Mouse (Mus musculus) MN1 (cell line): ENCODE data around the gene Elf5.

Experiments used
- DNase-seq: peaks from one replicate; pipeline ENCODE4 v3.0.0-alpha.2; 2016; ENCODE audit warnings: low spot score

The Elf5 gene

GRCm38 (mm10) chr2:103476657-103477056 lies 65.2 kb downstream of the Elf5 start:
- no peak for DNase-seq

GRCm38 (mm10) chr2:103477456-103477855 lies 66.0 kb downstream of the Elf5 start:
- no peak for DNase-seq

DNA sequence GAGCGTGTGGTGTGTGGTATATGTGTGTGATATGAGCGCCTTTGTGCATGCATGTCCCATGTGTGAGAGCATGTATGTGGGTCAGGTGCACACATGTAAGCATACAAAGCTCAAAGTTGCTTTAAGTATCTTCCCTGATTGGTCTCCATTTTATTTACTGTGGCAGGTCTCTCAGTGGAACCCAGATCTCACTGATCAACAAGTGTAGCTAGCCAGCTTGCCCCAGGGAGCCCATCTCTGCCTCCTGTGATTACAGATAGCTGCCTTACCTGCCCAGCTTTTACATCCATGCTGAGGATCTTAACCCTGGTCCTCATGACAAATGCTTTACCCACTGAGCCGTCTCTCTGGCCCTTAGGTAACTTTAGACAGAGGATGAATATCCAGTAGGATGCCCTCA lies 66.8 kb downstream of the Elf5 start:
- DNase-seq, result no peak

GRCm38 (mm10) chr2:103480240-103480639 lies 68.8 kb downstream of the Elf5 start:
- no peak for DNase-seq

- DNase-seq, result no peak
These were observed 69.4 kb downstream of the Elf5 start for GRCm38 (mm10) chr2:103480871-103481270.

DNA sequence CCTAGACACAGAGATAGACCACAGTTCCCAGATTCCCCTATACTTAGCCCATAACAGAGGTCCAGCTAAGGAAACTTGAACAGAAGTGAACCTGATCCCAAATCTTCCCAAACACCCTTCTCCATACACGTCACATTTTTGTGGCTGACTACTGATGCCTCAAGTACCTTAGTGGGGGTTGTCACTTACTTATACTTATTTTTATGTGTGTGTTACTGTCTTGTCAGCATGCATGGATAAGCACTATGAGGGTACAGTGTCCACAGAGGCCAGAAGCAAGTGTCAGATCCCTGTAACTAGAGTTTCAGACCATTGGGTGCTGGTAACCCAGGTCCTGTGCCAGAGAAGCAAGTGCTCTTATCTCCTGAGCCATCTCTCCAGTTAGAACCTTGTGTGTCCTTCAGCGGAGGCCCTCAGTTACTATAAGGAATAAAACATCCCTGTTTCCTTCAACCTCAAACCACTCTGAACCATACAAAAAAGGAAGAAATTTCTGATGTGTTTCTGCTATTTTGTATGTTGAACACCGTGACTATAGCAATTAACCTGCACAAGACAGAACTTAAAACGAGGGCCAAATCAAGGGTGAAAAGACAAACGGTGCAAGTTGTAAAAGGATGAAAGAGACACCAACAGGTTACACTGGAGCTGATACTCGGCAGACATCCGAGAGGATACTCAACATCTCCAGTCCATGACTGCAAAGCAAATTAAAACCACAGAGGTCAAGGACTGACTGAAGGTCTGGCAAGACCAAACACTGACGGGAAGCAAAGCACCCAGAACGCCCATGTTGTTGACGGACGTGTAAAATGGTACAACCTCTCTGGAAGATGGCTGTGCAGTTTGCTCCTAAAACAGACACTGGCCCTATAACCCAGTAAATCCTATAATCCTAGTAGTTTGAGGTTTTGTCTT lies 70.1 kb downstream of the Elf5 start:
- DNase-seq, result no peak

DNA sequence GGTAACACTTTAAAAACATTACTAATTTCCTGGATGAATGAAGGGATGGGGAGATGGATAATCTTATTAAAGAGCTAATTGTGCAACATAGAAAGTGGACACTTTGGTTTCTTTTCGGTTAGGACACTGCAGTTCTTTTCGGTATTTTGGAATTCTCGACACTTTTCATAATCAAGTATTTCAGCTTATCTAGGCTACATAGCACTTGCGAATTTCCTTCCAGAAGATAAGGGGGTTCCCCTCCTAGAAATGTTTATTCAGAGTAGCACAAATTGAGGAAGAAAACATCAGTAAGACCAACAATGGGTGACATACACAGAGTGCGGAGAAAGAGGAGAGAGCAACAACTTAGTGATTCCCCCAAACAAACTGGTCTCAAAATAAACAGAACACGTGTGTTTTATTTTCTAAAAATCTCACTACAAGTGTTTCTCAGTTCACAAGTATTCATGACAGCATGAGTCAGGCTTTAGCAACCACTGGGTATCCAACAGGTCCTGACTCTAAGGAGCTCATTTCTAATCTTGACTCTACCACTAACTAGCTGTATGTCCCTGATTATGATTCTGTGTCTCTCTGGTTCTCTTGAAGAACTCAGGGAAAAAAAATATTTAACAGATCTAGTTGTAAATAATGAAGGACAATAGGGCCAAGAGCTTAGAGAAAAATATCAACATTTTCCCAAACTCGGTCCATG lies 71.9 kb downstream of the Elf5 start:
- no peak for DNase-seq

DNA sequence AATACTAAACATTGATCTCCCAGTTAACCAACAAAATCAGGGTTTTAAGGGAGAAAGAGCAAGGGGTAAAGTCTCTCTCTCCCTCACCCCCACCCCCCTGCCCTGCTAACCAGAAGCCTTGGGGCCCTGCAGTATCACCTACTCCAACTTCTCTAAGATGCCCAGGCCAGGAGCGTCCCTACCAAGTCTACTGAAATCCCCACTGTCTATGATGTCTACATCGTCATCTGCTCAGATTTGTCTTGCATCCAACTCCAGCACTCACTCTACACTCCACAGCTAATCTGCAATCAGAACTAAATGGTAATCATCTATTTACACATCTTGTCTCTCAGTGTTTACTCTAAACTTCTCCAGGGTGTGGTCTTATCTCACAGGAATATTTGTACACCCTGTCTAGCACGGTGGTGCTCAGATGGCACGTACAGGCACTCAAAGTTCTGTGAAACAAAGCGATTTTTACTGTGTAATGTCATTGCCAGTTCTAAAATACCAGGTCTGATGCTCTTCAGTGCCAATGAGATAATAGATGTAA lies 72.6 kb downstream of the Elf5 start:
- no peak for DNase-seq

- DNase-seq, result peak; percentile 91
These were observed 73.3 kb downstream of the Elf5 start, which contains the start of gene Cat for GRCm38 (mm10) chr2:103484617-103485401. TSS of gene Cat (minus strand) at chr2:103485160.

DNA sequence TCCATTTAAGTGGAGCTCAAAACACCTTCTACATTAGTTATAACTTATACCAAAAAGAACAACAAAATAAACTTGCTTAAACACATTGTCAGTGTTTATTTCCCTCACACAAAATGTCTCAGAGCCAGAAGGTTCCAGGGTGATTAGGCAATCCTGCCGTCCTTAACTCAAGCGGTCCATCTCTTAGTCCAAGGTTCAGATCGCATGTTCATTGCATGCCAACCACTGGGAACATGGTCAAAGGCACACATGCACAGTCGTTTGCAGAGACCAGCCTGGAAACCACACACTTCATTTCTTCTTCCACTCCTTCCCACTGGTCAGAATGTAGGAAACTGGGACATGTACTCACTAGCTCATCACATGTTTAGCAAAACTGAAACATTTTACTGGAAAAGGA lies 81.0 kb downstream of the Elf5 start:
- no peak for DNase-seq

DNA sequence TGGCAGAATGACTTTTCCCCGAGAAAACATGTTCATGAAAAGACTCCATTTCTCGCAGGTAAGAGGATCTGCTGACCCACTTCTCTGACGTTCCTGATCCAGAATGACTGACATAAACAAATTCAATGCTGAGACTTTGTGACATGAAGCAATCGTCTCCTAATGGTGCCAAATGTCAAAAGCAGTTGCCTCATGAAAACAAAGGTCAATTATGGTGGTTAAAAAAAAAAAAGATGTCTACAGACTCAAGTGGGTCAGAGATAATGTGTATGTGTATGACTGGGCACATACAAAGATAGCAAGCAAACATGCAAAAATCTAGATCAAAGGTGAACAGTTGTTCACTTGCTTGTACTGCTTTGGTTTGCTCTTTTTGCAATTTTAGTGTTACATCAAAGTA lies 82.3 kb downstream of the Elf5 start:
- DNase-seq, result no peak

DNA sequence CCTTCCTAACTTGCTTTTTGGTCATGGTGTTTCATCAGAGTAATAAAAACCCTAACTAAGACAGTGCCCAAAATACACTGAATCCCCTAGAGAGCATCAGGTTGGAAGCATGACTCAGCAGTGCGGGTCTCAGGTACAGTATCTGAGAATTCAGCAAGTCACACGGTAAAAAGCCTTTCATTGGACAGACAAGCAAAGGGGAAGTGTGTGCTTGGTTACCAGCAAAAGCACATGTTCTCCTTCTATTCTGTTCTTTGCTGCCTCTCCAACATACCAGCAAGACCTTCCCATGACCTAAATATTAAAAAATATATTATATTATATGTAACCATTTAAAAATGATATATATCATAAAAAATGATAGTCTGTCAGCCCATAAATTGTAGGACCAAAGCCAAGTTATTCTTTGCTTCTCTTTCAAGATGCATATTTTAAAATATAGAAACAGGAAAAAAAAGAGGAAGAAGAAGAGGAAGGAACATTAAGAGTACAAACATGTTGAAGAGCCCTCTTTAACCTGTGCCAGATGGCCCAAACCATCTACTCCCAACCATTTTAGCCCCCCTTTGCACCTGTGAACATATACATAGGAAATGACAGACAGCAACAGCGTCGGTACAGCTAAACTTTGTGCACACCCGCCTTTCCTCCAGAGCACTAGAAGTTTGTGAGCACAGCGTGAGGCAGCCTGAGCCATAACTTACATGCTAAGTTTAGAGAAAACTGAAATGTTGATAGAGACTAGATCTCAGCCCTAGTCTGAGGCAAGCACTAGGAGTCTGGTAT lies 84.3 kb downstream of the Elf5 start:
- no peak for DNase-seq
